ENCODE assay signal across 13 mouse cellular contexts in the genomic region with DNA sequence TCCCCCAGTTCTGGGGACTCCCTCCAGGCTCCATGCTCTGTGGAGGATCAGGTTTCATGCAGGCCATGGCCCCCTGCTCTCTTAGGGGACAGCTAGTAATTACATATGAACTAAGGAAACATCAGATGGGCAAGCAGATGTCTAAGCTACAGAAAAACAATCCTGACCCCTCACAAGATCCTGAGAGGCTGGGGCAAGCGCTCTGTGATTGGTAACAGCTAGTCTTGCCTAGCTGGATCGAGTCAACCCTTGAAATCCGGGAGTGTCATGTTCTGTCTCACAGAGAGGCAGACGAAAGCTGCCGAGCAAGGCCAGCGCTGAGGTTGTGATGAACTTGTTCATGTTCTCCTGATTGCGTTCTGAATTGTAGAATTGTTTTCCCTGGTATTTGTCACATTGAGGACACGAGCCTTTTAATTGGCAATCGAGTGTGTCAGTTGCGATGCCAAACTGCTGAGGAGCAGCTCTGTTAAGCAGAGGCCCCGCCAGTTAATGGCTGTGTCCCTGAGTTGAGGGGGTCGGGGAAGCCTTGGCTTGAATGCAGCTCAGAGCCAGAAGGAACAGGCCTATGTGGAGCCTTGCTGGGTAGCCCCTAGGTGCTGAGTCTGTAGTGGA. TPM values are rescaled to one million over a fixed set of nuclear protein-coding genes. Genes with fewer than 3 reads are reported as not detected.
DNase-seq lines count a peak whose midpoint lies in the region; ATAC-seq lines count a peak whose summit lies in the region.
"Had no signal": no experiment of that assay in that cellular context is flagged by ENCODE, and none has a peak within 500 bp of the region (broad histone marks: within the 10 kb centered on the region; RNA-seq: fewer than 3 reads in every experiment).

No protein-coding gene starts in this region.

- H3K4me1 ChIP-seq in kidney, embryonic 16.5 days (ENCODE audit: insufficient read depth, low read length), result peaks cover 6% of the 10 kb centered on the region
- peaks cover 24% of the 10 kb centered on the region for H3K4me1 ChIP-seq in limb, embryonic 10.5 days

- no peak for DNase-seq in kidney, postnatal 25 days
- DNase-seq in embryo, embryonic 10 days (ENCODE audit: low spot score), result peak; percentile 77
- peak; percentile 57 for DNase-seq in embryo, embryonic 9.5 days (ENCODE audit: extremely low spot score)
- DNase-seq in limb, embryonic 10.5 days (ENCODE audit: low spot score), result peak; percentile 50
- DNase-seq in right cerebral cortex, postnatal 25 days, result no peak
- DNase-seq in natural killer cell, adult 2 months (ENCODE audit: low spot score in 2 of 2), result no peak
- DNase-seq: adrenal gland, postnatal 14 days; lung, adult 2 months; right cerebral cortex, postnatal 14 days had no signal

- no peaks in the 10 kb centered on the region for H3K36me3 ChIP-seq in kidney, embryonic 16.5 days (ENCODE audit: insufficient read depth, low read length)
- H3K36me3 ChIP-seq in limb, embryonic 10.5 days, result no peaks in the 10 kb centered on the region
- H3K36me3 ChIP-seq: heart, embryonic 12.5 days; midbrain, embryonic 12.5 days had no signal

- H3K27me3 ChIP-seq in kidney, embryonic 16.5 days (ENCODE audit: insufficient read depth, low read length), result no peaks in the 10 kb centered on the region
- no peaks in the 10 kb centered on the region for H3K27me3 ChIP-seq in limb, embryonic 10.5 days (ENCODE audit: low read depth, poor library complexity, severe bottlenecking)
- H3K27me3 ChIP-seq: heart, embryonic 12.5 days; midbrain, embryonic 12.5 days had no signal

- ATAC-seq in kidney, embryonic 16.5 days (ENCODE audit: low FRiP score, low TSS enrichment), result peak; percentile 87; the same call in 1 of the 2 replicates
- ATAC-seq: inflammation-experienced regulatory T-cells, adult 6 months had no signal

- WGBS in kidney, embryonic 16.5 days, result 11% methylated on average over 12 of the region's 12 CpGs
- WGBS in limb, embryonic 10.5 days, result 16% methylated on average over 12 of the region's 12 CpGs

- no peak overlapping the region for H3K9ac ChIP-seq in kidney, embryonic 16.5 days (replicated peaks; ENCODE audit: low read length)
- H3K9ac ChIP-seq: heart, embryonic 12.5 days; midbrain, embryonic 12.5 days had no signal

- no peaks in the 10 kb centered on the region for H3K9me3 ChIP-seq in kidney, embryonic 16.5 days (ENCODE audit: low read length)
- H3K9me3 ChIP-seq in limb, embryonic 10.5 days (replicated peaks), result 0 out of 2 replicates have a peak, but pooled peaks cover 2% of the 10 kb centered on the region
- H3K9me3 ChIP-seq: heart, embryonic 12.5 days; midbrain, embryonic 12.5 days had no signal

- no peak overlapping the region for H3K4me3 ChIP-seq in kidney, embryonic 16.5 days (ENCODE audit: low read length)
- H3K4me3 ChIP-seq in limb, embryonic 10.5 days, result no peak overlapping the region
- H3K4me3 ChIP-seq: heart, embryonic 12.5 days; midbrain, embryonic 12.5 days had no signal

- no peak overlapping the region for H3K4me2 ChIP-seq in kidney, embryonic 16.5 days (replicated peaks; ENCODE audit: low read depth, low read length)
- H3K4me2 ChIP-seq: heart, embryonic 12.5 days; midbrain, embryonic 12.5 days had no signal

- no peak overlapping the region for H3K27ac ChIP-seq in kidney, embryonic 16.5 days (ENCODE audit: low read length)
- peak overlapping the region; percentile 12; the same call in 1 of the 2 replicates for H3K27ac ChIP-seq in limb, embryonic 10.5 days
- H3K27ac ChIP-seq: midbrain, embryonic 12.5 days had no signal

RNA-seq across cellular contexts. Expression of gene Klhl29, which starts 56.0 kb away (rescaled TPM):
- polyA plus RNA-seq in kidney, embryonic 16.5 days (2015; fragmentation: Nextera tagmentation; extraction: Ambion mirVana), result 0.31 and 0.51 TPM in 2 replicates
- polyA plus RNA-seq in limb, embryonic 10.5 days (2016; fragmentation: Nextera tagmentation; extraction: Ambion mirVana), result 1.0 and 1.4 TPM in 2 replicates

Comparison
In these comparisons a context has a peak if more than half of its experiments do, and no peak if none do; other contexts are left out.
1. DNase-seq: peak in embryo, embryonic 10 days (single experiment), embryo, embryonic 9.5 days (single experiment) and limb, embryonic 10.5 days (single experiment); none in kidney, postnatal 25 days (0 of 2), right cerebral cortex, postnatal 25 days (single experiment) and natural killer cell, adult 2 months (0 of 2).